Mouse (Mus musculus) midbrain, embryonic 14.5 days (tissue): ENCODE results near the gene Glis1. TPM values are rescaled to one million over a fixed set of nuclear protein-coding genes. Genes with fewer than 3 reads are reported as not detected.

Source experiments
- ATAC-seq: fragments of 200-750 bp; cut with Nextera tagmentation; 2 replicates; pipeline ENCODE4 v1.8.0; 2017; ENCODE audit warnings: moderate number of reproducible peaks, moderate library complexity; ENCODE audit not compliant: low FRiP score, low TSS enrichment
- DNase-seq: peaks from one replicate; pipeline ENCODE4 v3.0.0-alpha.2; 2015
- H3K27ac ChIP-seq: fragments of 300-500 bp; sonication (generic); replicated peaks from 2 replicates; pipeline ENCODE4 v1.5.1; 2014; ENCODE audit warnings: mild to moderate bottlenecking, low read depth, low read length, moderate library complexity
- H3K27me3 ChIP-seq: fragments of 300-500 bp; sonication (generic); 2 replicates; pipeline ENCODE4 v1.6.1; 2014; ENCODE audit warnings: low read length, control low read depth, mixed read lengths; ENCODE audit not compliant: control insufficient read depth, insufficient read depth
- H3K36me3 ChIP-seq: fragments of 300-500 bp; sonication (generic); 2 replicates; pipeline ENCODE4 v1.6.1; 2014; ENCODE audit warnings: low read length, control low read depth; ENCODE audit not compliant: control insufficient read depth, insufficient read depth
- H3K4me1 ChIP-seq: fragments of 300-500 bp; sonication (generic); 2 replicates; pipeline ENCODE4 v1.6.1; 2014; ENCODE audit warnings: mild to moderate bottlenecking, antibody characterized with exemption, low read length, control low read depth; ENCODE audit not compliant: control insufficient read depth, insufficient read depth
- H3K4me2 ChIP-seq: fragments of 300-500 bp; sonication (generic); 2 replicates; pipeline ENCODE4 v1.6.1; 2014; ENCODE audit warnings: mild to moderate bottlenecking, low read length, moderate library complexity
- H3K4me3 ChIP-seq: fragments of 300-500 bp; sonication (generic); replicated peaks from 2 replicates; pipeline ENCODE4 v1.5.1; 2014; ENCODE audit warnings: low read depth, low read length
- H3K9ac ChIP-seq: fragments of 300-500 bp; sonication (generic); replicated peaks from 2 replicates; pipeline ENCODE4 v1.6.1; 2014; ENCODE audit warnings: mild to moderate bottlenecking, low read length, moderate library complexity
- H3K9me3 ChIP-seq: fragments of 300-500 bp; sonication (generic); 2 replicates; pipeline ENCODE4 v1.6.1; 2016; ENCODE audit warnings: low read length, control low read depth, mixed read lengths; ENCODE audit not compliant: control insufficient read depth
- whole genome bisulfite sequencing: fragments of 180-500 bp; shearing (Covaris S2); extraction: QIAGEN DNeasy Blood & Tissue Kit; methylation state at CpG from one replicate; pipeline ENCODE4 v1.1.7; 2014; 5-methylcytosine and 5-hydroxymethylcytosine counted together
- polyA plus RNA-seq: library from polyadenylated mRNA; unstranded; fragments of >200 nt; fragmentation: Nextera tagmentation; extraction: Ambion mirVana; gene quantifications from 2 replicates; pipeline ENCODE4 v1.2.1, GENCODE M21; 2014

Glis1 gene
- polyA plus RNA-seq, 1 experiment from 2014 or later, result 1.6 TPM

DNA sequence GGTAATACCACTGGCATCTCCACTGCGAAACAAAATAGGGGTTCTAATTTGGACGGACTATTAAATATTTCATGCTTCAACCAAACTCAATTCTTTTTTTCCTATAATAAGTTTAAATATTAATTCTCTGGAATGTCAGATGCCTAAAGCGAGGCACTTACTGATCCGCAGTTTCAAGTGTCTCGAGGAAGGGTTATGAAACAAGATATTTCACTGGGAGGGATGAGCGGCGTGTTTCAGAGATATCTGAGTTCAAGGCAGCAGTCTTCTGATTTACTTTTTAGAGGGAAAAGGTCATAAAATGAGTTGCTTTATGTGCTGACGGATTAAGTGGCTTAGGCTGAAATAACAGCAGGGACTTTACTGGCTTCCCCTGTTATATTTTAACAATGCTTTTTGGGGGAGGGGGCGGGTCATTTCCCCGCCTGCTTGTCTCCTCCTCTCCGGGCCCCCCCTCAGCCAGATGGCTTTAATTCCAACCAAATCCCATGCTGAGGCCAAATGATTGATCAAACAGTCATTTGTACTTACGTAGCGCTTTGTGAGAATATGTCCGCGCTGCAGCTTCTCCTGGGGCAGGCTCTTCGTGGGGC is 8.6 kb downstream of the Glis1 start:
- Histone ChIP-seq H3K9ac (no peak overlapping the region), H3K9me3 (no peaks in the 10 kb centered on the region), H3K4me1 (0 out of 2 replicates have a peak, but pooled peaks cover 5% of the 10 kb centered on the region), H3K4me3 (no peak overlapping the region), H3K4me2 (no peak overlapping the region), H3K27ac (no peak overlapping the region), H3K27me3 (peaks cover 17% of the 10 kb centered on the region; the same call in 1 of the 2 replicates), H3K36me3 (no peaks in the 10 kb centered on the region)
- no peak for ATAC-seq
- WGBS, result 25% methylated on average over 16 of the region's 16 CpGs
- no peak for DNase-seq

DNA sequence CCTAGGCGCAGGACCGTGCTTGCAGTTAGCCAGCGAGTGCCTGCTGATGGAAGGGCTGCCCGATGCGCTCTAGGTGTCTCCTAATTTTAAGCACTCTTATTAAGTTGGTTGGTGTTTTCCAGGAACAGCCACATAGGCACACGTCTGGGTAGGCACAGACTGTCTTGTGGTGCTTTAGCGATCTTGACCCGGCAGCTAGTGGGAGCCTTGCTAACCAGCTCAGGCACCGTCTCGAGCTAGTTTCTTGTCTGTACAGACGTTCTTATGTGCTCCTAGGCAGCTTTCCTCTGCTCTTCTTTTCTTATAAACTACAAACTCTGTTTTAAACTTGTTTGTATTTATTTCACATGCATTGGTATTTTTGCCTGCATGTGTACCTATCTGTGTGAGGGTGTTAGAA is 9.2 kb downstream of the Glis1 start:
- ATAC-seq (no peak), DNase-seq (no peak)
- H3K9me3 ChIP-seq, result no peaks in the 10 kb centered on the region
- H3K36me3 ChIP-seq, result no peaks in the 10 kb centered on the region
- WGBS, result 42% methylated on average over 11 of the region's 11 CpGs
- H3K27ac ChIP-seq, result no peak overlapping the region
- 0 out of 2 replicates have a peak, but pooled peaks cover 5% of the 10 kb centered on the region for H3K4me1 ChIP-seq
- H3K4me2 ChIP-seq, result no peak overlapping the region
- peaks cover 12% of the 10 kb centered on the region; the same call in 1 of the 2 replicates for H3K27me3 ChIP-seq
- no peak overlapping the region for H3K9ac ChIP-seq
- no peak overlapping the region for H3K4me3 ChIP-seq

DNA sequence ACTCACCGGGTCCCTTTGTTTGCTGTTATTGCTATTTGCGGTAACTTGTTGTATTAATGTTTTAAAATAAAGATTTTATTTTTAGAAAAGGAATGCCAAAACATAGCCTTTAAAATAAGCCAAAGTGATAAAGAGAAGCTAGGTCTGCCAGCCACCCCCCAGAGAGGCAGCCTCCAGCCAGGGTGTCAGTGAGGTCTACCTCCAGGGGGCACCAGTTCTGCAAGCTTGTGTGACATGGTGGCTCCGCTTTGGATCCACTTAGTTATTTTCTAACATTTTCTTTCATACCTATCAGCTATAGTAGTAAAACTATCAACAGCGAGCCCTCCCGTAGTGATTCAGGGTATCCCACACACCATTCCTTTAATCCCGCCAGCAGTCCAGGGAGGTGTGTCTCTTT is 14.1 kb downstream of the Glis1 start:
- no peak for DNase-seq
- 91% methylated on average over 6 of the region's 6 CpGs for WGBS

DNA sequence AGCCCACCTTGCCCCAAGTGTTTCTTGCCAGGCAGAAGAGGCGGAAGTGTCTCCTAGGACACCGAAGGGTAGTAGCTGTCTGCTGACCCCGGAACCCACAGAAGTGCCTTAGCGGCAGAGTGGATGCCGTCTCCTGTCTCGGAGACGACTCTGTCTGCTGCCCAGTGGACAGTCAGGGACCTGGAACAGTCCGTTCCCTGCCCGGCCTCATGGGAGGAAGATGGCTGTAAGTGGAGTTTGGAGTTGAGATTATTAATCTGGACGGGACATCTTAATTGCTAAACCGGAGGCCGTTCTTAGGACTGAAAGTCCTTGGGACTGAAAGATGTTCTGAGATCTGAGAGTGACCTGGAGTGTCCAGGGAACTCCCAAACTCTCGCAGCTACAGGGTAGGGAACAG is 15.1 kb downstream of the Glis1 start:
- no peaks in the 10 kb centered on the region for H3K9me3 ChIP-seq
- 85% methylated on average over 13 of the region's 13 CpGs for WGBS

More for the DNA sequence above, 14.1 kb downstream of the Glis1 start:
- Histone ChIP-seq H3K4me2 (no peak overlapping the region), H3K36me3 (no peaks in the 10 kb centered on the region), H3K27ac (no peak overlapping the region), H3K4me3 (no peak overlapping the region), H3K4me1 (0 out of 2 replicates have a peak, but pooled peaks cover 2% of the 10 kb centered on the region), H3K9ac (no peak overlapping the region), H3K9me3 (no peaks in the 10 kb centered on the region), H3K27me3 (no peaks in the 10 kb centered on the region)
- no peak for ATAC-seq

DNA sequence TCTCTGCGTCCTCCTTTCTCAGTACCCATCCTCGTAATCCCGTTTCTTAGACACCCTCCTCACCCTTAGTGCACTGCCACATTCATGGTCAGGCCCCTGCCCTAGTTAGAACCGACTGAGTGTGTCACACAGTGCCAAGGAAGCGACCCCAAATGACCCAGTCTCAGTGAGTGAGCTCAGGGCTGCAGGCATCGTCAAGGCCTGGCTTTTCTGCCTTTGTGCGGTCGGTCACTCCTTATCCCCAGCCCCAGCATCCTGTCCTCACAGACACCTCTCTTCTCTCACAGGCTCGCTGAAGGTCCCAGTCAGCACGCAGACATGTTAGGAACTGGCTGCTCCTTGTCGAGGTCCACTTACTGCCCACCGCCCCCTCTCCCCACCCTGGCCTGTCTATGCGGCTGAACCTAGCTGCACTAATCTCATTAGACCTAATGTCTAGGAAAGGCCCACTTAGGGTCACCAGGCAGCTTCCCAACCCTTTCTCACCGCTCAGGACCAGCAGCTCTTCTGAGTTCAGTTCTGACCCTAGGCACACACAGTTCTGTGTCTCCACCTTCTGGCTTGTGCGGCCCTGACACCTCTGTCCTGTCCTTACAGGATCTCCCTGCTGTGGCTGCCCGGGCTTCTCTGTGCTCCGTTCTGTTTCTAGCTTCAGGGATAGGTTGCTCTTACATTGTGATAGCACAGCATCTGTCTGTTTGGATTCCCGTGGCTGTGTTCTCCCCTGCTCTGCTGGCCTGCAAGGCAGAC is 18.1 kb downstream of the Glis1 start:
- H3K36me3 ChIP-seq, result no peaks in the 10 kb centered on the region
- H3K27me3 ChIP-seq, result no peaks in the 10 kb centered on the region
- no peak overlapping the region for H3K4me2 ChIP-seq
- H3K9me3 ChIP-seq, result no peaks in the 10 kb centered on the region
- H3K4me1 ChIP-seq, result no peaks in the 10 kb centered on the region
- no peak for ATAC-seq
- H3K4me3 ChIP-seq, result no peak overlapping the region
- 56% methylated on average over 18 of the region's 18 CpGs for WGBS
- H3K9ac ChIP-seq, result no peak overlapping the region
- DNase-seq, result no peak
- no peak overlapping the region for H3K27ac ChIP-seq

More for the DNA sequence above, 15.1 kb downstream of the Glis1 start:
- H3K4me2 ChIP-seq, result no peak overlapping the region
- ATAC-seq, result no peak
- no peak overlapping the region for H3K27ac ChIP-seq
- no peak for DNase-seq
- H3K9ac ChIP-seq, result no peak overlapping the region
- H3K4me1 ChIP-seq, result no peaks in the 10 kb centered on the region
- no peaks in the 10 kb centered on the region for H3K36me3 ChIP-seq
- H3K27me3 ChIP-seq, result no peaks in the 10 kb centered on the region
- H3K4me3 ChIP-seq, result no peak overlapping the region

DNA sequence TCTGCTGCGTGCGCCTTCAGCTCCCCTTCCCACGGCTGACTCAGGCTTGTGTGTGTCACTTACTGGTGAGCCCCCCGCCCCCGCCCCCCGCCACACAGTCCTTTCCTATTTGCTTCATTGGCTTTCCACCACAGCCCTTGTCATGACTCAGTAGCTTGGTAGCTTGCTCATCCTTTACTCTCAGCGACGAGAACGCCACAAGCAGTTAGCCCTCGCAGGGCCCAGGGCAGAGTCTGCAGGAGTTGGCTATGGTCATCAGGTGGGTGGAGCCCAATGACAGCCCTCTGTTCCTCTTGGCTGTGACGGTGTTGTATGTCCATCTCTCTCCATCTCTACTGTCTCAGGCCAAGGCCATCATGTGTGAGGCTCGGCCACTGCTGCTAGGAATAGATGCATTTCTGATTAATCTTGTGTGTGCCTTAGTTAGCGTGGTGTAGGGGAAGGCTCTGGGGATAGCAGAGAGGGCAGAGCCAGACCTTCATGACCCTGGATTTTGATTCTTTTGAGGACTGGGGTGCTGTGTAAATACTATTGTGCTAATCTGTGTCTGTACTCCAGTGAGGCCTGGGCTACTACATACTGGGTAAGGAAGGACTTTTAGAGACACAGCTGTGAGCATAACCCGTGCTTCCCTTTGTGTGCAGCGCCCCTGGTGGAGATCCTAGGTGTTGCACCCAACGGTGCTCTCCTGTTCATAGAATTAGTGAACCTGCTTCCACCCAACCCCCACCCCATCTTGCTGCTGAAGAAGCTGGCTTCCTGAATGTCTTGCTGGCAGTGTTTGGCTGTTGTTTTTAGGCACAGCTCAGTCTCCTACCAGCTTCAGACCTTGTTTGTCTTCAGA is 19.0 kb downstream of the Glis1 start:
- Histone ChIP-seq H3K27me3 (no peaks in the 10 kb centered on the region), H3K4me2 (no peak overlapping the region), H3K4me1 (no peaks in the 10 kb centered on the region), H3K36me3 (no peaks in the 10 kb centered on the region), H3K9me3 (no peaks in the 10 kb centered on the region), H3K4me3 (no peak overlapping the region), H3K27ac (no peak overlapping the region), H3K9ac (no peak overlapping the region)
- ATAC-seq (peak; percentile 53; the same call in 1 of the 2 replicates), DNase-seq (peak; percentile 93)
- WGBS, result 58% methylated on average over 16 of the region's 16 CpGs

DNA sequence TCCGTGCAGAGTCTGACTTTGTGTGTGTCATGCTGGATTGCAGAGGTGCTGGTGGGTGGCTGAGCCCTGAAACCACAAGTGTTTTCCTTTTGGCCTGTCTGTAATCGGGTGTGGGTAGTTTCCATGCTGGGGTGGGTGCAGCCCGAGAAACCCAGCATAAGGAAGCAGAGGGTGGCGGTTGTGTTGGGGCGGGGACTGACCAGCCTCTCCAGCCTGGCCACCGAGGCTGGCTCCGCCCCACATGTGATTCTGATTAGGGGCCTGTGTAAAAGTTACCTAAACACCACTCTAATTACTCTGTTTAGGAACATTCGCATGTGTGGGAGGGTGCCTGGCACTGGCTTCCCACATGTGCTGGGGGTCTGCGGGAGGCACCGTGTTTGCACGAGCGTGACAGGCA is 23.2 kb downstream of the Glis1 start:
- H3K9ac ChIP-seq, result no peak overlapping the region
- no peaks in the 10 kb centered on the region for H3K27me3 ChIP-seq
- no peaks in the 10 kb centered on the region for H3K36me3 ChIP-seq
- H3K4me3 ChIP-seq, result no peak overlapping the region
- H3K4me2 ChIP-seq, result no peak overlapping the region
- ATAC-seq, result no peak
- H3K27ac ChIP-seq, result no peak overlapping the region
- no peaks in the 10 kb centered on the region for H3K4me1 ChIP-seq
- no peak for DNase-seq
- WGBS, result 78% methylated on average over 12 of the region's 12 CpGs
- H3K9me3 ChIP-seq, result no peaks in the 10 kb centered on the region

DNA sequence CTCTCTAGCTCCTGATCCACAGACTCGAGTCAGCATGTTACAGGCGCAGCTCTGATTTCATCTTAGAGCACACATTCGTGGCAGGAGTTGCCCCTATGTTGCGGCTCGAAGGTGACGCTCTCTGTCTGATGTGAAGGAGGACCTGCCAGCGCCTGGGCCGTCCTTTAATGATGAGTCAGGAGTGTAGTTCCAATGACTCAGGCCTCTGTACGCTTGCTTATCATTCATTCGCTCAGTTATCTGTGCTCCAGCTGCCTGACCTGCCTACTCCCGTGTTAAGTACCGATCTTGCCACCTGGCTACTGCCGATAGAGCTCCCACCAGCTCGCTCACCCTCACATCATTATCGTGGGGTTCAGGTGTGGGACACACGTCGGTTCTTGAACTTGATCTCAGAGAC is 24.5 kb downstream of the Glis1 start:
- no peaks in the 10 kb centered on the region for H3K4me1 ChIP-seq
- H3K27ac ChIP-seq, result no peak overlapping the region
- no peaks in the 10 kb centered on the region for H3K9me3 ChIP-seq
- ATAC-seq (no peak), DNase-seq (no peak)
- no peaks in the 10 kb centered on the region for H3K27me3 ChIP-seq
- no peak overlapping the region for H3K4me3 ChIP-seq
- WGBS, result 90% methylated on average over 17 of the region's 17 CpGs
- no peaks in the 10 kb centered on the region for H3K36me3 ChIP-seq
- no peak overlapping the region for H3K9ac ChIP-seq
- H3K4me2 ChIP-seq, result no peak overlapping the region
